Mouse (Mus musculus): ENCODE measurements around the gene Agbl4.

Gene Agbl4

DNA sequence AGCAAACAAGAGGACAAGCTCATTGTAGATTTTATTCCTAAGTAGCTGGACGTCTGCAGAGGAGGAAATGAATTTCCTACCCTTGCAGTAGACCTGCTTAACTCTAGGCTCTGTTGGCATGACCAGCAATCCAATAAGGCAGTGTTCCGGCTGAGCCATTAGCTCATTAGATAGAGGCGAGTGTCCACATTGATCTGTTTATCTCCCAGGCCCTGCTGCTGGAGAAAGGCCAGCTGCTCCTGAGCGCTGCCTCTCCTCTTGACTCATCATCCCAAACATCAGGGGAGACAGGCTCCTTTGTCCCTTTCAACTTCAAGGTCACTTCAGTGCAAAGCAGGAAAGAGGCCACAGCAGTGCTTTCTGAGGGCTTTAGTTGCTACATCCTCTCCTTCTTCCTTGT is 858.0 kb downstream of the Agbl4 start:
- no peak for DNase-seq (ENCODE audit: low read depth in 1 of 2, low spot score in 2 of 2)

DNA sequence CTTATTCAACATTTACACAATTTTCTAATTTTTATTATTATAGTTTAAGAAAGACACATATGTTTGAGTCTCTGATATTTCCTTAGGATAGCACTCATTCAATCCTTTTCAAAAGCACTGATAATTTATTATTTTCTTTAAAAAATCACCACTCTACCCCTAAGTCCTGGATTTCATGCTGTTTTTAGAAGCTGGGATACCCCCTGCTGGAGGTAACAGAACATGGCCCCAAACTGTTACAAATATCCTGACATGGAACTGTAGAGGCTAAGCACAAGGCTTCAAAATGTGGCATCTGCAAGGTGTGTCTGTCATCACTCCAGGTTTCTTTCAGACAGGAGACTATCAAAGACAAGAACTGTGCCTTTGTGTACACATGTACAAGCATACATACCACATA is 859.5 kb downstream of the Agbl4 start:
- no peak for DNase-seq (ENCODE audit: low read depth in 1 of 2, low spot score in 2 of 2)

DNA sequence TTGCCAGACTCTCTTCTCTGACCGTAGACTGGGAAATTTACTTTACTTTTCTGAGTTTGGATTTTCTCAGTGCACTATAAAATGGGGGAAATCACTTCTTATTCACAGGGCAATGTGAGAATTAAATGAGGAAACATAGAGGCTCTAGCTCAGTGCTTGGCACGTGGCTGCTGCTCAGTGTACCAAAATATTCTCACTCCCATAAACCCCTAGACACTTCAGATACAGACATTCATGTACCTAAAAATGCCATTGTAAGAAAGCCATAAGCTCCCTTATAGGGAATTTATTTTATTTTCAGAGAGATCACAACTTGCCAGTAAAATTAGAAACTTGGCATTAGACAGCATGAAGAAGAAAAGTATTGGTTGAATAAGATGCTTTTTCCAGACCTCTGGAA is 883.5 kb downstream of the Agbl4 start:
- DNase-seq (ENCODE audit: low read depth in 1 of 2, low spot score in 2 of 2): no peak

DNA sequence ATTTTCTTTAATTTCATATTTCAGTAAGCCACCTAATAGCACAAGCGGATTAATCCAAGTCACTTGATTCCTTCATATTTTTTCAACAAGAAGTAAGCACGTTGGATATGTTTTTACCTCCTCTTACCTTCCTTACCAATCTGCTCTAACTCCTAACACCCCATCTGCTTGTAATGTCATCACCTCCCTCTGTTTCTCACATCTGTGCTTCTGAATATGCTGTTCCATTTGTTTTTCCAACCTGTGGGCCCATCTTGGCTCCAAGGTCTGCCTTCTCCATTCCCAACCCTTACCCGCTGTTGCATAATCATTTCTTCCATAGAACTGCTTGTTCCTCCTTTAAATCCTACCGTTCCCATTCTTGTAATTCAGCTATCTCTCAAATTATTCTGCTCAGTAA is 884.4 kb downstream of the Agbl4 start:
- DNase-seq (ENCODE audit: low read depth in 1 of 2, low spot score in 2 of 2): no peak

DNA sequence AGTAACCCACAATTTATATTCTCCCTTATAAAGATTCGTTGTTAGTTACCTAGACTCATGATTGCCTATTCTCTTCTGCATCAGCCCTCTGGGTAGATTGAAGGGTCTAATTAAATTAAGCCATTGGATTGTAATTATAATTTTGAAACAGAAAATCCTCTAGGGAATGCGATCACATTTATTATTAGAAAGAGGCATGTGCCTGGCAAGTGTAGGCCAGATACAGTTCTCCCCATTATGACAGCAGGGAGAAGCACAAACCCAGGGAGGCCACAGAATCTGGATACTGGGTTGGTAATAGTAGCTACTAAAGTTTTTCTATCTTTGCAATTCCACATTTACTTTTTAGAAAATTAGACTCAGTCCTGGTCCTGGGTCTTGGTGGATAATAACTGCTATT is 887.2 kb downstream of the Agbl4 start:
- DNase-seq (ENCODE audit: low read depth in 1 of 2, low spot score in 2 of 2): no peak

DNA sequence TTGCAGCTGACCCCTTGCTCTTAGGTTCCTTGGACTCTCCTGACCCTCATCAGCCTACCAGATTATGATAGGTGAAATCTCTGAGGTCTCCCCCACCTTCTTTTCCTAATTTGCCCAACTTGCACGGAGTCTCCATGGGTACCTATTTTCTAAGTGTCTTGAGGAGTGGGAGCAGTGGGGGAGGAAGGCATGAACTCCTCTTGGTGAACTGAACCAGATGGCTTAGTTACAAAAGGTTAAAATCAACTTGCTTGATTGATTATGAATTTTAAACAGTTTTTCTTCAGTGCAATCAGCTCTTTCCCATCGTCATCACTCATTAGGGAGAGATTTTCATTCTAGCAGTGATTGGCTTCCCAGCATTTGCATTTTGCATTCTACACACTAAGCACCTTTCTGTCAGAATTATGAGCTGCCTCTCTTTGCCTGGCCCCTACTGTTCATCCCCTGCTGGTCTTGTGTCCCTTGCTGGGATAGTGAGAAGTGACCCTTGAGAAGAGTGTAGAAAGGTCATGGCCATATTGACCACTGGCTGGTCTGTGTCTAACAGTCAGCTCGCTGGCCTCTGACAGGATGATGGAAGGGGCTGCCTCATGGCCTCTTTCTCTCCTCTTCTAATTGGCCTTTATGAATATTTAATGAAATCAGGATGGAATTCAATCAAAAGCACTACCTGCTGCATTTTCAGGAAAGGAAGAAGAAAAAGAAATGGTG is 897.2 kb downstream of the Agbl4 start:
- DNase-seq (ENCODE audit: low read depth in 1 of 2, low spot score in 2 of 2): no peak

DNA sequence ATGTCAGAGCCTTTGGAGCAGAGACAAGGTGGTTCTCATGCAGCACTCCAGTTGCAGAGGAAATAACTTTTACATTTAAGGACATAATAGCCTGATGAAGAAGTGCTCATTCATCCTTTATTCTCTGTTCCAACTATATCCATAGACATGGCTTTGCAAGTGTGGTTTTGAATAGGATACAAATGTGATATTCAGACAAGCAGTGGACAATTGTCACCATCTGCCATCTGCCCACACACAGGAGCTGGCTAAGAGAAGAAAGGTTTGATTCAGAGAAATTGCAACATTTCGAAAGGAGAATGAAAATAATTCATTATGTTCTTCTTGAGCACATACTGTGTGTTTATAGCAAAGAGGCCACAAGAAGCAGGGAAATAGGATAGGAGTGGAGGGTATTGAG is 909.1 kb downstream of the Agbl4 start:
- no peak for DNase-seq (ENCODE audit: low read depth in 1 of 2, low spot score in 2 of 2)

DNA sequence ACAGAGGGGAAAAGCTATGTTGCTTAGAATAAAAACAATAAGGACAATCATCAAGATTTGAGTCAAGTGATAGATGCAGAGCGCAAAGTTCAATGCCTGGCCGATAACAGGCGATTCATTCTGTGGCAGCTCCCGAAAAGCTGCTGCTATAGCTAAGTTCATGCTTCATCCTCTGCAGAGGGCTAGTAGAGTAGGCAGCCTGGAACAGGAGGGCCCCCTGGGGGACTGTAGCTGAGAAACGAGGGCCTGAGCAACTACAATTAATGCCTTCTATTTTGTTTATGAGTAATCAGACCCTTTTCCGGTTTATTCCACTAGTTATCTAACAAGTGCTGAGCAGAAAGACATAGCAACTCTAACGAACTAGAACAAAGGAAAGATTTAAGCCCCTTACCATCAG is 909.7 kb downstream of the Agbl4 start:
- DNase-seq (ENCODE audit: low read depth in 1 of 2, low spot score in 2 of 2): no peak

DNA sequence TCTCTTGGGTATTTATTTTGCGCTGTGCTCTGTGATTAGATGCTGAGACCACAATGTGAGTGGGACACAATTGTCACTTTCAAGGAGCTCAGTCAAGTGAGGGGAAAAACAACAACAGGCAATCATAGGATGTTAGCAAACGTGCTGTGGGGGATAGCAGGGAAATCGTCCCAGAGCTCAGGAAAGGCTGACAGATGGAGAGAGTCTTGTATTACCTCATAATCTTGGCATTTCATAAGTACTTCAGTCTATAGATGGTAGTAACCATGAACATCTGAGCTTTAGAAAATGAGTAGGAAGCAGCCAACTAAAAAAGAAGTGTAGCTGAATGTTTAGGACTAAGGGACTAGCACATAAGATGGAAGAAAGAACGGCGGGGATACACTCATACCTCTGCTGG is 910.2 kb downstream of the Agbl4 start:
- DNase-seq (ENCODE audit: low read depth in 1 of 2, low spot score in 2 of 2): no peak

DNA sequence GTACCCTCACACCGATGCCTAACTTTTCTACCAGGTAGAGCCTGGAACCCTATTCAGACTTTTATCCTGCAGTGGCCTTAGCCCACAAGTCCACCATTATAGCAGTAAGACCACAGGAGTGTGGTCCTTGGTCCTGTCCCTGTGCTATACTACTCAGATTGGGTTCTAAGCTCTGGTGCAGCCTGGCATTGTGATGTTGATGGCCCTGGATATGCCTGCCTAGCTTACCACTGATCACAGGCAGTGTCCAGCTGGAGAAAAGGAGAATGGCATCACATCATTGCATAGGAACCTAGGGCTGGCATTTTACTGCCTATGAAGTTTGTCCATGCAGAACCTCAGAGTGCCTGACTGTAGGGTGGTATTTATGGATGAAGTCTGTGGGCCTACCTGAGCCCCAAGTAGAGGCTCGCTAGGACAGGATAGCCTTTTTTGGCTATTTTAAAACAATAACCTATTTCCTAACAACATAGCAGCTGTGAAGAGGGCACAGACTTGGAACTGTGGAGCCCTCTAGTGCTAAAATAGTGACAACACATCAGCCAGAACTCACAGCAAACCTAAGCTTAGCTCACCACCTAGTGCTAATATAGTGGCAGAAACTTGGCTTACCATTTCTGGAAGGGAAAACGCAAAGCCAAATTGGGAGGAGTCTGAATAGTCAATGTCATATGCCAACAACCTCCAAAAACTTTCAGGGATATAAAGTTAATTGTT is 911.3 kb downstream of the Agbl4 start:
- no peak for DNase-seq (ENCODE audit: low read depth in 1 of 2, low spot score in 2 of 2)

DNA sequence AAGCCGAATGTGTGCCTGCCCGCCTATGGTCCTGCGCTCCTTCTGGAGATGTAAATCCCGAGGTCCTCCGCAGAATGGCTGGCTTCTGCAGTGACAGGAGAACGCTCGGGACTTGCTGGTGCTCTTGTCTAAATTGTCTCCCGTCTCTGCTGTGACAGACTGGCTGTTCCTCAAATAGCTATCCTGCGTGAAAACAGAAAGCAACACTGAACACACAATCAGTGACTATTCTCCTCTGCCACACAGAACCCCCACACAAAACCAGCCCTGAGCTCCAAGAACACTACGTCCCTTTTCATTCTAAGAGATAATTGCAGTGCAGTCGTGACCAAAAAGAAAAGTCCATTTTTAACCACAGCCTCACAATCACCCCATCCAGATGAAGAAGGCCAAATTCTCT is 929.6 kb downstream of the Agbl4 start:
- no peak for DNase-seq (ENCODE audit: low read depth in 1 of 2, low spot score in 2 of 2)

DNA sequence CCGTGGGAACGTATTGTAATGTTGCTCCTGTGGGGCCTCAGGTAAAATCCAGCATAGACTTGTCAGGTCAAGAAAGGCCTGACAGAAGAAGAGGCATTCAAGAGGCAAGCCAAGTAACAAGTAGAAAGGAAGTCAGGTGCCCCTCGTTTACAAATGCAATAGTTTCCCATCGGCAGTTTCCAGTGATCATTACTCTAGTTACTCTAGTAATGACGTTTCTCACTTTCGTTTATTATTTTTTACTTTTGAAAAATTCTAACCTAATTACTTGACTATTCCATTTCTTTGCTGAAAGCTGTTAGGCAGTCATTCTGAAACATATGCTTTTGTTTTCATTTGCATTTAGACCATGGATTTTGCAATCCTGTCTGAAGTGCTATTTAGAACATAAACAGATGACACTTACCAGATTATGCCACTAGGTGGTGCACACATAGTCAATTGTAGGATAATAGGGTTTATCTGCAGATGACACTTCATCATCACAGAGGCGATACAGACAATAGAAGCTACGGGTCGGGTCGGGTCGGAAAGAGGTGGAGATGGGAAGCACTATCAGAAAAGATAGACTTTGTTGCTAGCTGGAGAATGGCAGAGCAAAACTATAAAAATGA is 930.4 kb downstream of the Agbl4 start:
- DNase-seq (ENCODE audit: low read depth in 1 of 2, low spot score in 2 of 2): no peak

DNA sequence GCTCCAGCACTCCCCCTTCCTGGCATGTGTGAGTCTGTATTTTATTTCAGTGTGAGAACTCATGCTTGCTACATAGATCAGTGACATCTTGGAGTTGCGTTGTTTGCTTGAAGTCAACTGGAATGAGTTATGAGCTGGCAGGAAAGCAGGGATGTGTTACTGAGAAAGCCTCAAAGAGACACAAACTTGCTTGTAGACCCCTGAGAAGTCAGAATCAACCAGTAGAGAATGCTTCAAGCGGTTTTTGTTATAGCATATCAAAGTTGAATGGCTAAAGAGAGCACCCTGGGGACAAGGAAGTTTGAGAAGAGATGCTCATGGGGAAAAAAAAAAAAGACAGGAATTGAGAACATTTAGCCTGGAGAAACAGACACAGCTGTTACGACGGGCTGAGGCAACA is 932.0 kb downstream of the Agbl4 start:
- DNase-seq (ENCODE audit: low read depth in 1 of 2, low spot score in 2 of 2): no peak

DNA sequence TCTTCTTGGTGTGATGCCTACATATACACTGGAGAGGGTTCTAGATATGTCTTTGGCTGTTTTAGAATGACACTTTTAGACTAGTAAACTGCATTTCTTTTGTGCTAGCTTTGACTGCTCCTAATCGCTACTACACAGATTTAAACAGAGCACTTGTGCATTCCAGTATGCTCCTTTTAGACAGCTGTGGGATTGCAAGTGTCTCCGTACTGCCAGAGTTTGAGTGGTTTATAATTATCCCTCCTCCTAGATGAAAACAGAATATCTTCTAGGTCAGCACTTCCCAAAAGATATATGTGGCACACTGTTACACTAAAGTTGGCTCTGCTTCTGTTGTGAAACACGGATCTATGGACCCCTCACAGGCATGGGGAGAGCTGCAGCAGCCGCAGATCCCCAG is 935.4 kb downstream of the Agbl4 start:
- DNase-seq (ENCODE audit: low read depth in 1 of 2, low spot score in 2 of 2): no peak

DNA sequence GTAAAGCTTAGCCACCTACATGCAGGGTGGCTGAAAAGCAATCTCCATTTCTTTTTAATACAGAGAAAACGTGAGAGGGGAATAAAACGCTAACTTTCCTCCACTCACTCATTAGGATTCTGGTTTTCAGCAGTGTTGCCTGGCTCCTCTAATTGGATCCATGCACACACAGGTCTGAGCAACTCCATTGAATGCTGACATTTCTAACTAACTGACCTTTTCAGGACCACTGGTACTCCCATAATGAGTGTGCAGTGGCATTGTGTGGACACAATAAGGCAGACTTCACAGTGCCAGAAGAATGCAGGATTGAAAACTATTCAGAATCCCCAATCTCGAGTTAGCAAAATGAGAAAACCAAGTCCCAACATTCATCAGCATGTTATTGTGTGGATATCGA is 952.5 kb downstream of the Agbl4 start:
- DNase-seq (ENCODE audit: low read depth in 1 of 2, low spot score in 2 of 2): no peak

DNA sequence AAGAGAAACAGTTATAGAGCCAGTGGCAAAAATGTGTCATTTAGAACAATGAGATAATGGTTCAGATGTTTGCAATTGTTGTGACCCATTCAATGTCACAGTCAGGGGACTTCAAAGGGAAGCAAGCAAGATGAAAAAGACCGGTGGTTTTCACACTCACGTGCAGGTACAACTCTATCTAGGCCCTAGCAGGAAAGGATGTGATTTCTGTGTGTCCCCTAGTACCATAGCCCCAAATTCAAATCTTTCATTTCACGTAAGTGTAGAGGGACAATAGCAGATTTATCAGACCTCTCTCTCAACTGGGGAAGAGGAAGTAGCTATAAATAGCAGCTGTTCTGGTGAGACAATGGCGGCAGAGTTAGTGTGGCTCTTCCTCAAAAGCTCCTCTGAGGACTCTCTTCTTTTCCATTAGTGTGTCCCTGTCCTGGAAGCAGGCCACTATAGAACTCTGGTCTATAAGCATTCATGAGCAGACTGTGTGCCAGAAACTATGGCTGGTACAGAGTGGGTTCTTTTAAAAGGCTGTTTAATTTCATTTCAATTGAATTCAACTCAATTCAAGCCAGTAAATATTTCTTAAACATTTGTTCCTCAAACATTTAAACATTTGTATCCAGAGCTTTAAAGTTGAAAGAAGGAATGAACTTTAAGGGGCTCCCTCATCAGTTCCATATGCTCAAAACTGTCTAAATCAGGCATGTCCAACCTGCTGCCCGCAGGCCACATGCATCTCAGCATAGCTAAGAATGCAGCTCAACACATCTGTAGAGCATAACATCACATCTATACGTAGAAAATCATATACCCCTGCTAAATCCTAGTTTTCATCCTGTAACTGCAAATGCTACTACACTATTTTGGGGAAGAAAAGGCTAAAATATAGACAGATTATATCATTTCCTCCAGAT is 953.4 kb downstream of the Agbl4 start:
- no peak for DNase-seq (ENCODE audit: low read depth in 1 of 2, low spot score in 2 of 2)

DNA sequence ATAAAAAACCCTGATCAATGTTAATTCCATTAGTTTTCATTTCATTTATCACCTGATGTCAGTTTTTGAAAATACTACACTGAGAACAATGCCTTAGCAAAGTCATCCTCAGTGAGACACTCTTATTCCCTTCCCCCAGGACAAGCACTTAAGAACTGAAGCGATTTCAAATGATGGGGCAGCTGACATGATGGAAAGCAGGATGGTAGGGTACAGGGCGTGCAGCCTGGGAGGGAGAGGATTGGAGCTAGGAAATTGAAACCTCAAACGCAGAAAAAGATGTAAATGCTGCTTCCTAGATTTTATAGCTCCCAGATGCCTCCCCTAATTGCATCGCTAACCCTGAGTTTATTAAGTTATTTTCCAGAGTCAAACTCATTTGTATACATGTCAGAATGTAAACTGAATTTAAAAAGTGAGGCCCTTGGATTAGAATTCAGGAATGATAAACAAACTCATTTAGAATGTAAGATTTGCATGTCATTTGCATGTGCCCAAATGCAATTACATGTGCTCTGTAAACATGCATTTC is 959.2 kb downstream of the Agbl4 start:
- no peak for DNase-seq (ENCODE audit: low read depth in 1 of 2, low spot score in 2 of 2)

DNA sequence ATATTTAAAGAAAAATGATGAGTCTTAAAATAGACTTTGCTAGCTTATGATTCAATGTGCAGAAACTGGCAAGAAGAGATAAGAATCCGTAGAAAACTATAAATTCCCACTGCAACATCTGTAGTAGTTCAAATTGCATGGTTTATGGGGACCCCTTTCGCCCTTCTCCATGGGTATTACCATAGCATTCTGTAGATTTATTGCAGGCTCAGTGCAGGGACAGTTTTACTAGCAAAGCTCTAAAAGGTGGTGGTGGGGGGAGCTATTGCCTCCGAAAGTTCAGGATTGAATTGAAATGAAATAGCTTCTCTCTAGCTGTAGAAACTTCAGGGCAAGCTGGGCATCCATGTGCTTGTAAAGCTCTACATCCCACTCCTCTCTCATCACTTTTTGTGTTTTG is 959.7 kb downstream of the Agbl4 start:
- DNase-seq (ENCODE audit: low read depth in 1 of 2, low spot score in 2 of 2): no peak

DNA sequence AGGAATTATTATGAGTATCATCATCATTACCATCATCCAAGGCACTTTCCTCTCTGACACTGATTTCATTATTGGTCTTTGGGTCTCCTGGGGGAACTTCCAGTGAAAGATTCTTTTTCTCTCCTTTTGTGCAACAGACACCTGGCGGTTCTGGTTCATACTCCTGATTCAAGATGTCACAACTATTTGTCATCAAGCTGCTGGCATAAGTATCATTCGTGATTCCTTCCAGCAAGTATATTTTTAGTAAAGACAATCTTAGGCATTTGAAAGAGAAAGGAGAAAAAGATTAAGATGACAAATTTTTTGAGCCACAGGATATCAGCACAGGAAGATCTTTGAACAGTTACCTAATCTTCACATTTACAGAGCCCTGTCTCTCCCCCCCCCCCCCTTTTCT is 966.7 kb downstream of the Agbl4 start:
- DNase-seq (ENCODE audit: low read depth in 1 of 2, low spot score in 2 of 2): no peak

DNA sequence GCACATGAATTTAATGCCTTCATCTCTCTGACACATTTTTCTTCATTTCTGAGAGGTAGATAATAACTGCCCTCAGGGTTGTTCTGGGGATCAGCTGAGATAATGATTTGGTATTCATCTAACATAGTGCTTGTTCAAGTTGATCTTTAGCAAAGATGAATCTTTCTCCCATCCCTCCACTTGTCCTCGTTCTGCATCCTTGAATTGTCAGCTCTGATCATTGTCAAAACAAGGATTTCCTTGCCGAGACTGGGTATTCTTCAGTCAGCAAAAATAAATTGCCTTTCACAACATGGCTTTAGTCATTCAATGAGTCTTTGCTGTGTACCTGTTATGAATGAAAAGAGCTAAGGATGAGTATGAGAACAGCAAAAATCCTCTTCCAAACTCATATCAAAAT is 970.3 kb downstream of the Agbl4 start:
- no peak for DNase-seq (ENCODE audit: low read depth in 1 of 2, low spot score in 2 of 2)

DNA sequence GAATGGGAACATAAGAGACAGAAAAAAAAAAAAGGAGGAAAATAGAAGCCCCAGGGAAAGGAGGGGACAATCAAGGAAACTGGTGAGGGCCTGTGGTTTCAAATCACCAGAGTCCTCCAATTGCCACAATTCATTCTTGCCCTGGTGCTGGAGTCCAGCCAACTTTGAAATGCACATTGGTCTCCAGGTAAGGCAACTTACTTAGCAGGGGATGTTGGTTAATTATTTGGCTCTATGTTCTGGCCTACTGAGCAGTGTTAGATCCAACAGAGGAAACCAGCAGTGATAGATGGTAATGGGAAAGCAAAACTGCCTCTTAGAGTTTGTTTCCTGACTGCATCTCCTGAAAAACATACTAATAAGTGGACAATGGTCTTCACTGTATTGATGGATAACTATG is 979.7 kb downstream of the Agbl4 start:
- no peak for DNase-seq (ENCODE audit: low read depth in 1 of 2, low spot score in 2 of 2)
